13 mouse cellular contexts compared by ENCODE assay signal in genomic region chr19:55424507-55424906, GRCm38 (mm10).
DNase-seq lines count a peak whose midpoint lies in the region; ATAC-seq and TF ChIP-seq lines count a peak whose summit lies in the region.
"Had no signal": no experiment of that assay in that cellular context is flagged by ENCODE, and none has a peak within 500 bp of the region (broad histone marks: within the 10 kb centered on the region; RNA-seq: fewer than 3 reads in every experiment).

No protein-coding gene starts in this region.

- peaks cover 31% of the 10 kb centered on the region for H3K4me1 ChIP-seq in forebrain, embryonic 13.5 days
- H3K4me1 ChIP-seq in forebrain, embryonic 11.5 days (replicated peaks; ENCODE audit: control insufficient read depth, insufficient read depth, low read length) = peaks cover 14% of the 10 kb centered on the region
- H3K4me1 ChIP-seq in liver, adult 2 months (ENCODE audit: control insufficient read depth, insufficient read depth, low read length) = peaks cover 3% of the 10 kb centered on the region; the same call in 1 of the 2 replicates
- no peaks in the 10 kb centered on the region for H3K4me1 ChIP-seq in liver, embryonic 11.5 days (replicated peaks; ENCODE audit: control insufficient read depth, insufficient read depth, low read length)

- TF ChIP-seq CTCF in liver, adult 2 months (IDR thresholded peaks at IDR 0.05; ENCODE audit: low read depth, low read length) = no peak
- no peak for TF ChIP-seq CTCF in left cerebral cortex, adult 2 months (IDR thresholded peaks at IDR 0.05)

- no peak for DNase-seq in forebrain, embryonic 11.5 days (ENCODE audit: low spot score)
- DNase-seq in liver, adult 2 months (ENCODE audit: extremely low read depth, low read depth, low spot score) = peak; percentile 51
- DNase-seq in liver, embryonic 11.5 days (ENCODE audit: low spot score) = no peak
- DNase-seq in MN1 (ENCODE audit: low spot score) = peak; percentile 21
- DNase-seq in left cerebral cortex, adult 2 months (ENCODE audit: extremely low spot score in 1 of 2, low spot score in 2 of 2) = no peak
- no peak for DNase-seq in left cerebral cortex, postnatal 14 days (ENCODE audit: low spot score in 2 of 2)
- DNase-seq: embryo, embryonic 11 days; spleen, adult 18-20 months had no signal

- 0 out of 2 replicates have a peak, but pooled peaks have one; percentile 14 for ATAC-seq in forebrain, embryonic 13.5 days
- ATAC-seq in forebrain, embryonic 11.5 days (replicated peaks; ENCODE audit: low FRiP score) = no peak
- no peak for ATAC-seq in liver, embryonic 11.5 days (replicated peaks; ENCODE audit: low FRiP score)

- H3K9ac ChIP-seq in forebrain, embryonic 13.5 days = no peak overlapping the region
- H3K9ac ChIP-seq in forebrain, embryonic 11.5 days (ENCODE audit: low read length) = no peak overlapping the region
- H3K9ac ChIP-seq in liver, adult 2 months (ENCODE audit: low read depth, low read length) = no peak overlapping the region
- H3K9ac ChIP-seq in liver, embryonic 11.5 days (ENCODE audit: low read depth, low read length) = no peak overlapping the region
- H3K9ac ChIP-seq: embryonic facial prominence, embryonic 13.5 days; limb, embryonic 15.5 days; midbrain, embryonic 12.5 days had no signal

- 72% methylated on average over 6 of the region's 6 CpGs for WGBS in forebrain, embryonic 13.5 days
- 74% methylated on average over 6 of the region's 6 CpGs for WGBS in forebrain, embryonic 11.5 days
- WGBS in liver, adult 2 months = 44% methylated on average over 6 of the region's 6 CpGs
- WGBS in liver, embryonic 11.5 days = 82% methylated on average over 6 of the region's 6 CpGs

- 0 out of 2 replicates have a peak, but pooled peaks cover 3% of the 10 kb centered on the region for H3K36me3 ChIP-seq in forebrain, embryonic 13.5 days (ENCODE audit: poor library complexity, severe bottlenecking)
- no peaks in the 10 kb centered on the region for H3K36me3 ChIP-seq in forebrain, embryonic 11.5 days (ENCODE audit: control insufficient read depth, insufficient read depth, low read length)
- H3K36me3 ChIP-seq in liver, adult 2 months (ENCODE audit: control insufficient read depth, insufficient read depth, low read length) = no peaks in the 10 kb centered on the region
- H3K36me3 ChIP-seq in liver, embryonic 11.5 days (ENCODE audit: control insufficient read depth, insufficient read depth, low read length) = no peaks in the 10 kb centered on the region
- H3K36me3 ChIP-seq: embryonic facial prominence, embryonic 13.5 days; limb, embryonic 15.5 days; midbrain, embryonic 12.5 days had no signal

- no peaks in the 10 kb centered on the region for H3K9me3 ChIP-seq in forebrain, embryonic 13.5 days (replicated peaks)
- no peaks in the 10 kb centered on the region for H3K9me3 ChIP-seq in forebrain, embryonic 11.5 days (ENCODE audit: control insufficient read depth, low read length)
- H3K9me3 ChIP-seq in liver, embryonic 11.5 days (ENCODE audit: control insufficient read depth, low read length) = no peaks in the 10 kb centered on the region
- H3K9me3 ChIP-seq: embryonic facial prominence, embryonic 13.5 days; limb, embryonic 15.5 days; midbrain, embryonic 12.5 days had no signal

- H3K27ac ChIP-seq in forebrain, embryonic 13.5 days = no peak overlapping the region
- H3K27ac ChIP-seq in forebrain, embryonic 11.5 days (ENCODE audit: low read depth, low read length) = no peak overlapping the region
- H3K27ac ChIP-seq in liver, adult 2 months (replicated peaks; ENCODE audit: insufficient read depth, low read depth, low read length) = no peak overlapping the region
- no peak overlapping the region for H3K27ac ChIP-seq in liver, embryonic 11.5 days (ENCODE audit: low read depth, low read length)
- H3K27ac ChIP-seq in left cerebral cortex, adult 2 months = no peak overlapping the region
- H3K27ac ChIP-seq: embryonic facial prominence, embryonic 13.5 days; limb, embryonic 15.5 days; midbrain, embryonic 12.5 days had no signal

- H3K4me2 ChIP-seq in forebrain, embryonic 13.5 days = no peak overlapping the region
- no peak overlapping the region for H3K4me2 ChIP-seq in forebrain, embryonic 11.5 days (ENCODE audit: low read depth, low read length, severe bottlenecking)
- no peak overlapping the region for H3K4me2 ChIP-seq in liver, embryonic 11.5 days
- H3K4me2 ChIP-seq: embryonic facial prominence, embryonic 13.5 days; limb, embryonic 15.5 days; midbrain, embryonic 12.5 days had no signal

- no peaks in the 10 kb centered on the region for H3K79me2 ChIP-seq in liver, adult 2 months (ENCODE audit: control insufficient read depth, insufficient read depth, low read length)

- H3K27me3 ChIP-seq in forebrain, embryonic 13.5 days = no peaks in the 10 kb centered on the region
- H3K27me3 ChIP-seq in forebrain, embryonic 11.5 days (ENCODE audit: control insufficient read depth, insufficient read depth, low read length) = no peaks in the 10 kb centered on the region
- no peaks in the 10 kb centered on the region for H3K27me3 ChIP-seq in liver, adult 2 months (ENCODE audit: control insufficient read depth, insufficient read depth, low read length)
- H3K27me3 ChIP-seq in liver, embryonic 11.5 days (replicated peaks; ENCODE audit: control insufficient read depth, insufficient read depth, low read length) = no peaks in the 10 kb centered on the region
- H3K27me3 ChIP-seq: embryonic facial prominence, embryonic 13.5 days; limb, embryonic 15.5 days; midbrain, embryonic 12.5 days had no signal

- TF ChIP-seq POLR2A in liver, adult 2 months (IDR thresholded peaks at IDR 0.05; ENCODE audit: extremely low read depth, insufficient read depth, low read length) = no peak

- intact Hi-C loops in left cerebral cortex, adult 2 months (cut with DNase I) = loop anchor here (5.0 kb wide), 3 partner anchors 87 to 318 kb away; partner anchors contain the start of gene Tcf7l2
- intact Hi-C loops in left cerebral cortex, postnatal 14 days (cut with DNase I) = loop anchor here (5.0 kb wide), 1 partner anchor 62 kb away; no protein-coding TSS in a partner anchor

- H3K4me3 ChIP-seq in forebrain, embryonic 13.5 days = no peak overlapping the region
- H3K4me3 ChIP-seq in forebrain, embryonic 11.5 days (ENCODE audit: low read depth, low read length) = no peak overlapping the region
- H3K4me3 ChIP-seq in liver, adult 2 months (ENCODE audit: insufficient read depth, low read depth, low read length) = no peak overlapping the region
- H3K4me3 ChIP-seq in liver, embryonic 11.5 days (ENCODE audit: low read depth, low read length) = no peak overlapping the region
- no peak overlapping the region for H3K4me3 ChIP-seq in left cerebral cortex, adult 2 months
- H3K4me3 ChIP-seq: embryonic facial prominence, embryonic 13.5 days; erythroblast, embryonic 14.5 days; limb, embryonic 15.5 days; midbrain, embryonic 12.5 days had no signal

Comparison
In these comparisons a context has a peak if more than half of its experiments do, and no peak if none do; other contexts are left out.
1. DNase-seq: peak in liver, adult 2 months (single experiment) and MN1 (single experiment); none in forebrain, embryonic 11.5 days (single experiment), liver, embryonic 11.5 days (single experiment), left cerebral cortex, adult 2 months (0 of 2) and left cerebral cortex, postnatal 14 days (0 of 2).